Mouse (Mus musculus) lung, embryonic 15.5 days (tissue): Measurements from ENCODE around the gene Taf13. TPM values are rescaled to one million over a fixed set of nuclear protein-coding genes. Genes with fewer than 3 reads are reported as not detected.
"Not testable (repeated sequence)": the region's sequence is repeated elsewhere in the genome, so short reads cannot be mapped to it uniquely, and the experiment has no call there.

Experiments used
- ATAC-seq: fragments of 200-750 bp; cut with Nextera tagmentation; 2 replicates; pipeline ENCODE4 v1.8.0; 2017; ENCODE audit warnings: moderate number of reproducible peaks, borderline replicate concordance; ENCODE audit not compliant: low FRiP score, low TSS enrichment; ENCODE audit errors: extremely low read depth
- H3K27ac ChIP-seq: fragments of 300-500 bp; sonication (generic); 2 replicates; pipeline ENCODE4 v1.5.1; 2015; ENCODE audit warnings: moderate library complexity, mild to moderate bottlenecking, inconsistent platforms
- H3K27me3 ChIP-seq: fragments of 300-500 bp; sonication (generic); 2 replicates; pipeline ENCODE4 v1.6.1; 2015; ENCODE audit warnings: inconsistent platforms
- H3K36me3 ChIP-seq: fragments of 300-500 bp; sonication (generic); 2 replicates; pipeline ENCODE4 v1.6.1; 2015; ENCODE audit warnings: inconsistent platforms
- H3K4me1 ChIP-seq: fragments of 300-500 bp; sonication (generic); 2 replicates; pipeline ENCODE4 v1.6.1; 2015; ENCODE audit warnings: inconsistent platforms
- H3K4me2 ChIP-seq: fragments of 300-500 bp; sonication (generic); 2 replicates; pipeline ENCODE4 v1.6.1; 2015; ENCODE audit warnings: inconsistent platforms, mild to moderate bottlenecking, moderate library complexity
- H3K4me3 ChIP-seq: fragments of 300-500 bp; sonication (generic); 2 replicates; pipeline ENCODE4 v1.5.1; 2015; ENCODE audit warnings: mild to moderate bottlenecking, inconsistent platforms
- H3K9ac ChIP-seq: fragments of 300-500 bp; sonication (generic); 2 replicates; pipeline ENCODE4 v1.6.1; 2015; ENCODE audit warnings: inconsistent platforms
- H3K9me3 ChIP-seq: fragments of 300-500 bp; sonication (generic); 2 replicates; pipeline ENCODE4 v1.6.1; 2016; ENCODE audit warnings: inconsistent platforms
- WGBS: fragments of 180-500 bp; shearing (Covaris S2); methylation state at CpG from one replicate; pipeline ENCODE4 v1.1.7; 2015; 5-methylcytosine and 5-hydroxymethylcytosine counted together
- polyA plus RNA-seq: library from polyadenylated mRNA; unstranded; fragments of >200 nt; fragmentation: Nextera tagmentation; extraction: Ambion mirVana; gene quantifications from 2 replicates; pipeline ENCODE4 v1.2.1, GENCODE M21; 2015

Gene Taf13
- polyA plus RNA-seq, 1 experiment from 2014 or later: 44.6 TPM

DNA sequence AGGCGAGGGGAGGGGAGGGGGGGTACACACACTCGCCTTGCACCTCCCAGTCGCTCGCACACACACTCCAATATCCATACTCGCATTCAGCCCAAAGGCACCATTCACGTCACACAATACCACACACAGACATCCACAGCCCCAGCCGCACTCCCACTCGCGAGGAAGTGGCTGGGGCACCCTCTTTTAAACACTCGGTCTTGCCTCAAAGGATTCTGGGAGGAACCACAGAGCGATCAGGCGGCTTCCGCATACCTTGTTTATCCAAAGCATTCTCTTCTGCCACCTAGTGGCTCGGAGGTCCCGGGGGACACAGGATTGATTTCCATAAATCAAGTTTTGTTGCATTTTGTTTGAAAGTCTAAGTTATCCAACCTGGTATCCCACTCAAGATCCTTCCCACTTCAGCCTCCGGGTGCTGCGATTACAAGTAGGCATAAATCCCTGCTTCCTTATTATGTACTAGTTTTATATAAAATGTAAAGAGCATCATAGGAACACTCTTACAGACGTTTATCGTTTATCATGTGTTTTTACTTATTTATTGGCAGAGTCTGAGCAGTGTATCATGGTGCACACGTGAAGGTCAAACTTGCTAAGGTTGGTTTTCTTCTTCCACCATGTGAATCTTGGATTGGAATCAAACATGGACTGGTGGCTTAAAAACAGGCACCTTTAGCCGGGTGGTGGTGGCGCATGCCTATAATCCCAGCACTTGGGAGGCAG lies 16.7 kb upstream of the Taf13 start:
- Histone ChIP-seq H3K27ac (peak overlapping the region; percentile 77), H3K4me1 (peaks cover 4% of the 10 kb centered on the region; the same call in 1 of the 2 replicates), H3K36me3 (peaks cover 26% of the 10 kb centered on the region), H3K4me3 (peak overlapping the region; percentile 71), H3K4me2 (peak overlapping the region; percentile 83), H3K27me3 (no peaks in the 10 kb centered on the region), H3K9me3 (no peaks in the 10 kb centered on the region), H3K9ac (peak overlapping the region; percentile 91)
- ATAC-seq: peak; percentile 94
- WGBS: 18% methylated on average over 21 of the region's 22 CpGs

DNA sequence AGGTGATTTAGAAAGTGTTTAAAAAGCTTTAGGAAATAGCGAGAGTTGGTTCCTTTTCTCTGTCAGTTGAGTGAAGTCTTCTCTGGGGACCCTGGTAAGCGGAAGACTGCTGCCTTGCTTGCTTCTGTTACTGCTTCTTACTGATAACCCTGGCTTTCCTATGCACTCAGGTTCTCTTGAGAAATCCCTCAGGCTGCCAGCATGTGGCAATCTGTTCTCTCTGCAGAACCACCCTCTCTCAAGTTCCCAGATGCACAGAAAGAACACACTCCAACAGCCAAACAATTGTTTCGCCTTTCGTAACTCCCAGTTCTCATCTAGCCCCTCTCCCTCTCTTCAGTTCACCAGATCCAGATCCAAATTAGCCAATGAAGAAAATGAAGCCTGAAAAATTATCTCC lies 13.6 kb upstream of the Taf13 start:
- Histone ChIP-seq H3K4me3 (no peak overlapping the region), H3K36me3 (peaks cover 31% of the 10 kb centered on the region), H3K4me2 (no peak overlapping the region), H3K9ac (no peak overlapping the region), H3K4me1 (peaks cover 22% of the 10 kb centered on the region), H3K27ac (no peak overlapping the region), H3K27me3 (no peaks in the 10 kb centered on the region), H3K9me3 (no peaks in the 10 kb centered on the region)
- 81% methylated on average over 4 of the region's 4 CpGs for WGBS
- ATAC-seq: no peak

DNA sequence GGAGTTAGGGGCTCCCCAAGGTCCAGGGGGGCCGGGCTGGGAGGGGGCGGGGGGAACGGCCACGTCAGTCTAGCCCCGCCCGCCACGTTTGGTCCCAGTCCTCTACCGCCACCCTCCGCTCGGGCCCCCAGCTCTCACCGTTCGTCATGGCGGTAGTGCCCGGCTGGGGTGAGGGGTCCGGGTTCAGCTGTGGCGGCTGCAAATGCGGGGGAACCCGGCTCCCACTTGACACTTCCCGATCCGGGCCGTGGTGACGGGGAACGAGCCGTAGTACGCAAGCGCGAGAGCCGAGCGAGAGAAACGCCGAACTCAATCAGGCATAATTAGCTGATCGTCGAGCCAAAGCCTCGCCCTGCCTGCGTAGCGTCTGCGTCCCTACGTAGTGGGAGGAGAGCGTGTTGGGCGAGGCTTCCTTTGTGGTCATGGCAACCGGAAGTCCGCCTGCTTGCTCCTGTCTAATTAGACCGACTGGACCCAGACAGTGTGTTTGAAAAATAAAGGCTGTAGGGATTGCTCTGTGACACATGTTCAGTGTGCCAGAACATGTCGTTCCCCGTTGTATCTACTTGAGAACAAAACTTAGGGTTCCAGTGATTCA lies 9.3 kb upstream of the Taf13 start, which contains the start of gene Tmem167b:
Gene Tmem167b, minus strand, starts transcription at position 334 of the 598 bp plus-strand sequence.
- ATAC-seq: peak; percentile 97
- WGBS: under 1% methylated on average over 45 of the region's 45 CpGs

DNA sequence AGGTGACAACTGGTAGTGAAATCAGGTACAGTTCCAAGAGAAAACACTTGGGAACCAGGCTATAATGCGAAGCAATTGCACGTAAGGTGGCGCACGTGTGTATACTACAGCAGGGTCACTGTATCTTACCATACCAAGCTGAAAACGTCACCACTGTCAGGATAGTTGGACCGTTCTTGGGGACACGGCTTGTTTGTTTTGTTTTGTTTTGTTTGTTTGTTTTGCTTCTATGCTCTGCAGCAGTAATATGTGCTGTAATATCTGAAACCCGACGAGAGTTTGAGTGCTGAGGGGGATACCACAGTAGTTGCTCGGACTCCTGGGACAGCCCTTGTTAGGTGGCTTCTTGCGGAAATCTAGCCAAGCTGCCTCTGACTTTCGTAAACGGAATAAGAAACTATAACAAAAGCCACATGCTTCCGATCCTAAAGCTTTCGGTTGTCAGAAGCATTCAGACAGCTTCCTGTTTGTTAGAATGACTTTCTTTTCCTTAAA lies 8.7 kb upstream of the Taf13 start:
- Histone ChIP-seq H3K4me2 (peak overlapping the region; percentile 80), H3K4me1 (peaks cover 21% of the 10 kb centered on the region), H3K27me3 (no peaks in the 10 kb centered on the region), H3K9me3 (no peaks in the 10 kb centered on the region), H3K4me3 (peak overlapping the region; percentile 85), H3K9ac (peak overlapping the region; percentile 40), H3K36me3 (peaks cover 21% of the 10 kb centered on the region), H3K27ac (peak overlapping the region; percentile 94)
- peak; percentile 66 for ATAC-seq
- 5% methylated on average over 15 of the region's 15 CpGs for WGBS

More for the DNA sequence above, 9.3 kb upstream of the Taf13 start, which contains the start of gene Tmem167b:
- Histone ChIP-seq H3K4me2 (peak within 1 kb of the TSS; percentile 80), H3K4me3 (peak within 1 kb of the TSS; percentile 85), H3K9me3 (no peaks in the 10 kb centered on the region), H3K4me1 (peaks cover 21% of the 10 kb centered on the region), H3K9ac (peak within 1 kb of the TSS; percentile 82), H3K36me3 (peaks cover 25% of the 10 kb centered on the region), H3K27me3 (no peaks in the 10 kb centered on the region), H3K27ac (peak within 1 kb of the TSS; percentile 94)

DNA sequence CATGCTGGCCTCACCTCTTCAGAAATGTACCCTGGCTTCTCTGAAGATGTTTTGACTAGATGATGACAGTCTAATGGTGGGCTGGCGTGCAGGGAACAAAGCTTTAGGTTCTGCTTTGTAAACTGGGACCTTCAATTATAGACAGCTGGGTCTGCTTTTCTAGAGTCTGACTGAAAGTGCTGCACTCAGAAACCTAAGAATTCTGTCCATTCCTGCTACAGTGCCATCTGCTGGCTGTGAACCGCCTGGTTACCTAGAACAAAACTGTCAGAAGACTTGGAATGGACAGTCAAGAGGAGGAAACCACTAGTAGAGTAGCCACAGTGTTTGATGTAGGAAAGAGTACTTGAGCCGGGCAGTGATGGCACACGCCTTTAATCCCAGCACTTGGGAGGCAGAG lies 8.2 kb upstream of the Taf13 start:
- peak; percentile 21; the same call in 1 of the 2 replicates for ATAC-seq
- H3K36me3 ChIP-seq: peaks cover 16% of the 10 kb centered on the region
- H3K4me1 ChIP-seq: peaks cover 21% of the 10 kb centered on the region
- H3K4me2 ChIP-seq: peak overlapping the region; percentile 80
- WGBS: 5% methylated on average over 4 of the region's 4 CpGs
- H3K9ac ChIP-seq: peak overlapping the region; percentile 40
- H3K27ac ChIP-seq: peak overlapping the region; percentile 94
- no peaks in the 10 kb centered on the region for H3K27me3 ChIP-seq
- peak overlapping the region; percentile 85 for H3K4me3 ChIP-seq
- no peaks in the 10 kb centered on the region for H3K9me3 ChIP-seq

DNA sequence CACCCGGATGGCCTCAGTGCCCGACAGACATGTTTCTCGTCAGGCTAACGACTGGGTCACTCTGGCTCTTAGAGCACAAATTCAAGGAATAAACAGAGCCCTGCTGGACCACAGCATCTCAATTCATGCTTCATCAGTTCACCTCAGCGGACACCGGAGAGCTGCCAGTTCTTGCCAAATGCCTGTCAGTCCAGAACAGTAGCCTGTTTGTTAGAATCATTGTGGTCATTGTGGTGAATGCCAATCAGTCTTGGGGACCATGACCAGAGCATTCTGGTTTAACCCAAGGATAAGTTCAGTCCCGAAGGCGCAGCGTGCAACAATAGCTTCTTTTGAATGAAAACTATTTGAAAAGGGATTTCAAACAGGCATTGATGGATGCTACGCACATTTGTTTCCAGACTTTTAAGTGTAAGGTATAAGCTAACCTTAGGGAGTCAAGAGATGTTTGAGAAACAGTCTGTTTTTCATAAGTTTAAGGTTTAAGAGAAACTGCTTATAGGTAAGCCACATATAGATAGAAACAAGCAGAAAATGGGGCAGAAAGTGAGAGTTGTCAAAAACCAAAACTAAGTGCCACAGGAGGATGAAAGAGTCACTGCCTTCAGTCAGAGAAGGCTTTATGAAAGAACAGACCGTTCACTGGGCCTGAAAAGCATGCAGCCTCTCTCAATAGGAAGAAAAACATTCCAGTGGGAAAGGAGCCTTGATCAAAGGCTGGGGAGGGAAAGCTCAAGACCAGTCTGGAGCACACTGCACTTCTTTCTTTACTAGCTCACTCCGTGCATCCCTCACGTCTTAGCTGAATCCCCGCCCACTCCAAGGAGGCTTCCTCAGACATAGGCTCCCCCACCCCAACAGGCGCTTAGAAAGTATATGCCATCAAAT lies 3.3 kb upstream of the Taf13 start:
- H3K4me3 ChIP-seq: no peak overlapping the region
- WGBS: 57% methylated on average over 15 of the region's 15 CpGs
- no peak overlapping the region for H3K27ac ChIP-seq
- no peak overlapping the region for H3K4me2 ChIP-seq
- no peaks in the 10 kb centered on the region; the same call in 1 of the 2 replicates for H3K27me3 ChIP-seq
- no peaks in the 10 kb centered on the region for H3K9me3 ChIP-seq
- no peaks in the 10 kb centered on the region for H3K36me3 ChIP-seq
- no peak overlapping the region for H3K9ac ChIP-seq
- peaks cover 9% of the 10 kb centered on the region for H3K4me1 ChIP-seq
- ATAC-seq: no peak

DNA sequence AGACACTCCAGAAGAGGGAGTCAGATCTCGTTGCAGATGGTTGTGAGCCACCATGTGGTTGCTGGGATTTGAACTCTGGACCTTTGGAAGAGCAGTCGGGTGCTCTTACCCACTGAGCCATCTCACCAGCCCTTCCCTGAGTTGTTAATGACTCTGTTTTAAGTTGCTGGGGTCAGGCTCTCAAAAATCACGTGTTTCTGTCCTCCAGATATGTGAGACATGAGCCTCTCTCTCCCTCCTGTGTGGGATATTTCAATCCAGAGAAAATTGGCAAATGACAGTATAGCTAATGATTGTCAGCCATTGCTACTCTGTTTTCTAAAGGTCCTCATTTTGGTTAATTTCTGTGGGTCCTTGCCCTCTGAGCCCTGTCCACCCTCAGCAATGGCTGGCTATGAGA lies 1.9 kb upstream of the Taf13 start:
- 47% methylated on average over 3 of the region's 3 CpGs for WGBS
- not testable (repeated sequence) for H3K27me3 ChIP-seq, H3K4me3 ChIP-seq, H3K36me3 ChIP-seq, H3K4me1 ChIP-seq, H3K27ac ChIP-seq, H3K9ac ChIP-seq, ATAC-seq, H3K4me2 ChIP-seq, H3K9me3 ChIP-seq

DNA sequence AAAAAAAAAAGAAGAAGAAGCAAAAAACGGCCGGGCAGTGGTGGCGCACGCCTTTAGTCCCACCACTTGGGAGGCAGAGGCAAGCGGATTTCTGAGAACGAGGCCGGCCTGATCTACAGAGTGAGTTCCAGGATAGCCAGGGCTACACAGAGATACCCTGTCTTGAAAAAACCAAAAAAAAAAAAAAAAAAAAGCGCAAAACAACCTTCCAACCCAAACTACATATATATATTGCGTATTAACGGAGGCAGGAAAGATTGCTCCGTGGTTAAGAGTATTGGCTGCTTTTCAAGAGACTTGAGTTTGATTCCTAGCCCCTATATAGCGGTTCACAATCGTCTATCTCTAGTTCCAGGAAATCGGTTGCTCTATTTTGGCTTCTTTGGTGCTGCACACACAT lies 685 bp upstream of the Taf13 start:
- H3K27ac ChIP-seq: no peak overlapping the region
- no peaks in the 10 kb centered on the region for H3K36me3 ChIP-seq
- H3K4me1 ChIP-seq: peaks cover 9% of the 10 kb centered on the region
- H3K9ac ChIP-seq: no peak overlapping the region
- H3K9me3 ChIP-seq: no peaks in the 10 kb centered on the region
- 85% methylated on average over 14 of the region's 14 CpGs for WGBS
- peak overlapping the region; percentile 68 for H3K4me2 ChIP-seq
- H3K4me3 ChIP-seq: peak overlapping the region; percentile 63
- H3K27me3 ChIP-seq: no peaks in the 10 kb centered on the region; the same call in 1 of the 2 replicates
- ATAC-seq: no peak

DNA sequence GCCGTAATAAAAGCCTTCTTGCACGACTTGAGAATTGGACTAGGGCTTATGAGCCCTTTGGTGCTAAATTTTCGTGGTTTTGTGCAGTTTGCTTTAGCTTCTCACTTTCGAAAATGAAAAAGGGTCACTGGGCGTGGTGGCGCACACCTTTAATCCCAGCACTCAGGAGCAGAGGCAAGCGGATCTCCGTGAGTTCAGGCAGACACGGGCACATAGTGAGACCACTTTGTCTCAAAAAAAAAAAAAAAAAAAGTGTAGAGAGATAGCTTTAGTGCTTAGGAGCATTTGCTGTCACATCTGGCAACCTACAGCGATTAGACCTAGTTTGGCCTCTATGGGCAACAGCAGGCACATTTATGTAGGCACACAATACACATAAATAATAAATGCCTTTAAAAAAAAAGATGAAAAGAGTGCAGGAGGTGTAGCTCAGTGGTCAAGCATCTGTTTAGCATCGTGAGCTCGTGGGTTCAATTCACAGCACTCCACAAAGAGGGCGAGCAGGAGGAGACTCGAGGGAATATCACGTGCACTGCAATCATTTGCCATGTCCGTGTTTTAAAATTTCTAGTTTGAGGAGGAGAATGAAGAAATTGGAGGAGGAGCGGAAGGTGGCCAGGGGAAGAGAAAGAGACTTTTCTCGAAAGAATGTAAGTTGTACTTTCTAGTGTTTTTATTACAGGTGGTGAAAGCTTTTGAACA lies 962 bp downstream of the Taf13 start:
- Histone ChIP-seq H3K9ac (peak overlapping the region; percentile 58), H3K4me1 (peaks cover 9% of the 10 kb centered on the region)

DNA sequence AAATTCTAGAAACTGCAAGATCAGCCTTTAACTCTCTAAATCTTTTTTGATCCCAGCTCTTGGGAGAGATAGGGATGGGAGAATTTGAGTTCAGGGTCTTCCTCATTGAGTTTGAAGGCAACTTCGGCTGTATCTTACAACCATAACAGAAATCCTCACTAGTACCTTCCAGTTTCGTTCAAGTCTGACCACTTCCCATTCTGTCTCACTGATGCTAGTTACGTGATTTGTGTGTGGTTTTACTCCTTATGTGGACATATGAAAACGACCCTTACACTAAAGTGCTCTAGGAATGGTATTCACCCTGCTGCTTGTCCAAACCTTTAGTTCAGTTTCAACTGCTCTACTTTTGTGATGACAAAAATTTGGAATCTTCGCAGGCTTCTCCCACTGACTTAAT lies 2.5 kb downstream of the Taf13 start:
- WGBS: 80% methylated on average over 5 of the region's 5 CpGs
- H3K9me3 ChIP-seq: no peaks in the 10 kb centered on the region

More for the DNA sequence above, 962 bp downstream of the Taf13 start:
- Histone ChIP-seq H3K4me2 (peak overlapping the region; percentile 68), H3K27me3 (no peaks in the 10 kb centered on the region; the same call in 1 of the 2 replicates), H3K9me3 (no peaks in the 10 kb centered on the region), H3K4me3 (peak overlapping the region; percentile 63), H3K27ac (peak overlapping the region; percentile 4; the same call in 1 of the 2 replicates), H3K36me3 (no peaks in the 10 kb centered on the region)
- ATAC-seq: no peak
- WGBS: 45% methylated on average over 18 of the region's 18 CpGs

DNA sequence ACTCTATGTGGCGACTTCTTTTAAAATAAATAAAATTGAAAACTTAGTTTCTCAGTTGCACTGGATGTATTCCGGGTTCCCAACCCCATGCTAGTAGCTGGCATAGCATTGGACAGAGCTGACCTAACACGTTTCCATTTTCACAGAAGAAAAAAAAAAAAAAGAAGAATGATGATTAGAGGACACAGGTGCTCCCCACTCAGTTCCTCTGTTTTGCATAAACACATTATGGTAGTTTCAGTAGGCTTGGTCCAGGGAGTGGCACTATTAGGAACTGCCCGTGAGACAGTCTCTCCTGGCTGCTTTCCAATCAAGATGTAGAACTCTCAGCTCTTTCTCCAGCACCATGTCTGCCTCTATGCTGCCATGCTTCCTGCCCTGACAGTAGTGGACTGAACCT lies 13.1 kb downstream of the Taf13 start:
- Histone ChIP-seq H3K4me3 (no peak overlapping the region), H3K4me1 (no peaks in the 10 kb centered on the region), H3K36me3 (no peaks in the 10 kb centered on the region), H3K27me3 (no peaks in the 10 kb centered on the region), H3K9me3 (no peaks in the 10 kb centered on the region), H3K27ac (no peak overlapping the region), H3K9ac (no peak overlapping the region), H3K4me2 (no peak overlapping the region)
- ATAC-seq: no peak
- WGBS: 74% methylated on average over 4 of the region's 4 CpGs

More for the DNA sequence above, 2.5 kb downstream of the Taf13 start:
- no peak overlapping the region for H3K4me3 ChIP-seq
- no peak for ATAC-seq
- no peaks in the 10 kb centered on the region for H3K27me3 ChIP-seq
- no peak overlapping the region for H3K9ac ChIP-seq
- H3K4me1 ChIP-seq: peaks cover 9% of the 10 kb centered on the region
- H3K27ac ChIP-seq: no peak overlapping the region
- no peak overlapping the region for H3K4me2 ChIP-seq
- H3K36me3 ChIP-seq: 0 out of 2 replicates have a peak, but pooled peaks cover 2% of the 10 kb centered on the region
